Mouse (Mus musculus) erythroblast, embryonic 14.5 days (primary cell): ENCODE measurements around the gene Anxa6. TPM values are rescaled to one million over a fixed set of nuclear protein-coding genes. Genes with fewer than 3 reads are reported as not detected.

Experiments used
- H3K27me3 ChIP-seq: 2 replicates; pipeline ENCODE4 v1.6.1; 2012; ENCODE audit warnings: inconsistent platforms; ENCODE audit not compliant: control insufficient read depth
- H3K36me3 ChIP-seq: 2 replicates; pipeline ENCODE4 v1.6.1; 2012; ENCODE audit warnings: mild to moderate bottlenecking, inconsistent platforms; ENCODE audit not compliant: control insufficient read depth
- H3K4me1 ChIP-seq: 2 replicates; pipeline ENCODE4 v1.6.1; 2012; ENCODE audit warnings: inconsistent platforms; ENCODE audit not compliant: control insufficient read depth
- H3K4me3 ChIP-seq: replicated peaks from 2 replicates; pipeline ENCODE3; 2012; ENCODE audit warnings: moderate library complexity, mild to moderate bottlenecking, inconsistent platforms
- H3K9me3 ChIP-seq: 2 replicates; pipeline ENCODE4 v1.6.1; 2012; ENCODE audit warnings: low read length, inconsistent platforms, mixed read lengths; ENCODE audit not compliant: control insufficient read depth
- GATA1 ChIP-seq: IDR thresholded peaks from 2 replicates; pipeline ENCODE4 v1.6.1; 2012; ENCODE audit warnings: low read length, inconsistent platforms, mixed read lengths
- TAL1 ChIP-seq: IDR thresholded peaks from 3 replicates; pipeline ENCODE4 v1.6.1; 2012; ENCODE audit warnings: low read length, inconsistent platforms, mixed read lengths
- polyA plus RNA-seq: library from polyadenylated mRNA; stranded (reverse); fragments of >175 nt; gene quantifications from 2 replicates; pipeline ENCODE4 v1.2.3, GENCODE M21; 2012

Anxa6 gene
- 0.23 and 0.47 TPM in 2 replicates for polyA plus RNA-seq

DNA sequence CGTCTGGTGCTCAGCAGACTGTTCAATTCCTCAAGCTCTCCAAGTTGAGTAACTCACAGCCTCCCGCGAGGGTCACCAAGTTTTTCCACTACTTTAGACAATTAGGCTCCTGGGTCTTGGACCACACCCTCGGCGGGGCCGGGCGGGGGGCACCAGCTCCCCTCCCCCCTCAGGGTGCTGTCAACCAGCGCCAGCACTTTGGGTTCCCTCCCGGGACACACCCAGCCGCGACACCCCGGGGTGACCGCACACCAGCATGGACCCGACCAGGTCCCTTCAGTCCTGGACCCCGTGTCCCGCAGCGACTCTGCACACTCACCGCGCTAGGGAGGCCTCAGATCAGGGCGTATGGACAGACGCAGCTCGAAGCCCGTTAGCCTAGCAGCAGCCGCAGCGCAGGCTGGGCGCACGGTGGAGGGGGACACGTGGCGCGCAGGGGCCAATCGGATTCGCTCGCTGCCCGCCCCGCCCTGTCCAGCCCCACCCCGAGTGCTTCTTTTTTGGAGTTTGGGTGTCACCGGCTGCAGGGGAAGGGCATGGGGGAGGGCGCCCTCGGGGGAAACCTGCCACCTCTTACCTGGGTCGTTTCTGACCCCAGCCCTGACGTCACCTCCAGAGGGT, at the start of gene Anxa6:
Gene Anxa6 (minus strand): TSS at position 406 of the 621 bp plus-strand sequence.
- H3K4me1 ChIP-seq, result peaks cover 16% of the 10 kb centered on the region
- no peaks in the 10 kb centered on the region for H3K36me3 ChIP-seq
- peak within 1 kb of the TSS; percentile 67 for H3K4me3 ChIP-seq
- TF ChIP-seq GATA1, result no peak
- TF ChIP-seq TAL1, result no peak
- peaks cover 3% of the 10 kb centered on the region; the same call in 1 of the 2 replicates for H3K27me3 ChIP-seq
- H3K9me3 ChIP-seq, result no peaks in the 10 kb centered on the region

DNA sequence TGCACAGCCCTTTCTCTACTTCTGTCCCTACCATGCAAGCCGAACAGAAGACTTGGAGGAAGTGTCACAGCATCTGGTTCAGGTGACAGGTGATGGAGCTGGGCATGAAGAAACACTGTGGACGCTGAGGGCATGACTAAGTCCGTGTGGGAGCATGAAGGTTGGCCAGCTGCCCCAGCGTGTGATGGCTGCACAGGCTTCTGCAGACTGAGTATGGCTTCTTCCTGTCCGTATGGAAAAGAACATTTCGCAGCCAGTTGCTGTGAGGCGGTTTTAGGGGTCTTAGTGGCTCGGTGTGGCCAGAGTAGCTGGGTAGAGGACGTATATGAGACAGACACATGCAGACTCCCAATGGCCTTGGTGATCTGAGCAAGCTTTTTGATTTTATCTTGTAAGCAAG, 48.0 kb upstream of the Anxa6 start:
- Histone ChIP-seq H3K27me3 (peaks cover 16% of the 10 kb centered on the region), H3K4me1 (peaks cover 2% of the 10 kb centered on the region), H3K9me3 (no peaks in the 10 kb centered on the region), H3K36me3 (no peaks in the 10 kb centered on the region), H3K4me3 (no peak overlapping the region)
- TF ChIP-seq TAL1 (no peak), GATA1 (no peak)

DNA sequence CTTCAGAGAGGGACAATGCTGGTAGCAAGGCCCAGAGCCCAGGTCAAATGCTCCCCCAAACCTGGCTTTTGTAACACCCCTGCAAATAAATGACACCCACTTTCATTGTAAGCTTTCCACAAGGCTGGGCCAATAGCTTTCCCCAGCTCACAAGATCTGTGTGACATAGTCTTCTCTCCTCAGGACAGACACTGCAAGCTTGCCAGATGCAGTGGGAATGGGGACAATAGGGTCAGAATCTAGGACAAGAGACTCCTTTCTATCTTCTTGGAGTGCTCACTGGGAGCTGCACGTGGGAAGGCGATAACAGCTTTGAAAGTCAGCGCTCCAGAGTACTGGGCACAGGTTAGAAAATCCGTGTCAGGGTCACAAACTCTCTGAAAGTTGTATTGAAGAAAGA, 45.9 kb upstream of the Anxa6 start:
- Histone ChIP-seq H3K4me1 (peaks cover 2% of the 10 kb centered on the region), H3K27me3 (peaks cover 16% of the 10 kb centered on the region), H3K36me3 (no peaks in the 10 kb centered on the region), H3K9me3 (no peaks in the 10 kb centered on the region), H3K4me3 (no peak overlapping the region)
- no peak for TF ChIP-seq TAL1
- TF ChIP-seq GATA1, result no peak

DNA sequence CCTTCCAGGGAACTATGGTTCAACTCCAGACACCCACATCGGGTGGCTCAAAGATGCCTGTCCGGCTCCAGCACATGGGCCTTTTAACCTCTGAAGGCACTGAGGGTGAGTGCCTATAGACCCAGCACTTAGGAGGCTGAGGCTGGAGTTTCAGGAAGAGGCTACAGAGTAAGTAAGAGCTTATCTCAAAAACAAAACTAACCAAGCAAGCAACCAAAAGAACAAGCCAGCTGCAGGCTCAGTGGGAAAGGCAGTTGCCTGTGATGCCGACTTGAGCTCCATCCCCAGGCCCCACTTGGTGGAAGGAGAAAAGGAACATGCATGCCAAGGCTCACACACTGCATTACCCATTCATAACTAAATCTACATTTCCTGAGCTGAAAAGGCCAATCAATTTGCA, 45.3 kb upstream of the Anxa6 start:
- H3K4me1 ChIP-seq, result peaks cover 2% of the 10 kb centered on the region
- TF ChIP-seq GATA1 (no peak), TAL1 (no peak)
- H3K27me3 ChIP-seq, result peaks cover 16% of the 10 kb centered on the region
- H3K36me3 ChIP-seq, result no peaks in the 10 kb centered on the region
- no peaks in the 10 kb centered on the region for H3K9me3 ChIP-seq
- no peak overlapping the region for H3K4me3 ChIP-seq

DNA sequence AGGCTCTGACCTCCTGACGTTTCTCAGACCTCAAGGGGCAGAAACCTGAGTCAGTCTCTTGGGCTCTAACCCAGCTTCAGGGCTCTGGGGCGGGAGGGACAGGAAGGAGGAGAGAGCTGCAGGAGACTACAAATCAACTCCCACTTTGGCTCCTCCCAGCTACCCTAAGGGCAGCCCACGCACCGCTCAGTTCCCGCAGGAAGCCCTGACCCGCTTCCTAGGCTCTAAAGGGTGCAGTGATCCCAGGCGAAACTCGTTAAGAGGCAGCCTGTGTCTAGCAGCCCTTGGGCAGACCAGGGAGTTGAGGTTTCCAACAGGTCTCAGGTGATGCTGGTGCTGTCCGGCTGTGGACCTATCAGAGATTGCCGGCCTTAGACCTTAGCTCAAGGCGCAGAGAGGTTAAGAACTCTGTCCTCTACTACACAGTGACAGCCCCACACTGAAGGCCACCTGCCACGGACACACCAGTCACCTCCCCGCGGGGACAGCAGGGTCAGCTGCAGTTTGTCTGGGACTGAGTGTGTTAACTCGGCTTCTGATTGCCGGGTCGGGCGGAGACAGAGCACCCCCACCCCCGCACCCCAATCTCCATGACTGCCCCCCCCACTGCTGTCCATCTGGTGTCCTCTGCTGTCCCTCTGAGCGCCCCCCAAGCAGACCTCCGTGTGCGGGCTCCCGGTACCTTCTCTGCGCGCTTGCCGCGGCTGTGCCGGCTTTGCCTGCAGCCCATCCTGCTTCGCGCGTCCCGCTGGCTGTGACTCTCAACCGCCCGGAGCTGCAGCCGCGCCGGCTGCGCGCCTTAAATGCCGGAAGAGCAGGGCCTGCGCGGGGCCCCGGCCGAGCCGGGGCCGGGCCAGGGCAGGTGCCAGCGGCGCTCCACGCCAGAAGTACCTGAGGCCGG, 44.3 kb upstream of the Anxa6 start, which contains the start of gene Ccdc69:
Gene Ccdc69 (minus strand): TSS at position 801 of the 901 bp plus-strand sequence.
- Histone ChIP-seq H3K9me3 (no peaks in the 10 kb centered on the region), H3K27me3 (peaks cover 16% of the 10 kb centered on the region), H3K36me3 (no peaks in the 10 kb centered on the region), H3K4me3 (peak within 1 kb of the TSS; percentile 50), H3K4me1 (peaks cover 2% of the 10 kb centered on the region)
- TF ChIP-seq GATA1, result no peak
- no peak for TF ChIP-seq TAL1

DNA sequence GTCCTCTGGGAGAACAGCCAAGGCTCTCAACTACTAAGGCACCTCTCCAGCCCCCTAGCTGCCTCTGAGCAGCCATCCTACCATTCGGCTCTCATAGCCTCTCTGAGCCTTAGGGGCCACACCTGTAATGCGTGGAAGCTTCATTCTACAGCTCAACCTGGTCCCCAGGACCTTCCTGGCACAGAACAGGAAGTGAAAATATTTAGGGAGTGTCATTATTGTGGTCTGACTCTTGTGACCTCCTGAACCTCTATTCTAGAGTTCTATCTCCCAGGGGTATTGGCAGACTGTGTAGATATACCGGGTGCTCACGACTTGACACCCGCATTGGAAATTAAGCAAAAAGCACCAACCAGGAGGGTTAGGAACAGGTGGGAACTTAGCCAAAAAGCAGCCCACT, 43.0 kb upstream of the Anxa6 start:
- Histone ChIP-seq H3K36me3 (no peaks in the 10 kb centered on the region), H3K4me1 (peaks cover 2% of the 10 kb centered on the region), H3K4me3 (no peak overlapping the region), H3K27me3 (peaks cover 16% of the 10 kb centered on the region), H3K9me3 (no peaks in the 10 kb centered on the region)
- TF ChIP-seq GATA1, result no peak
- no peak for TF ChIP-seq TAL1

DNA sequence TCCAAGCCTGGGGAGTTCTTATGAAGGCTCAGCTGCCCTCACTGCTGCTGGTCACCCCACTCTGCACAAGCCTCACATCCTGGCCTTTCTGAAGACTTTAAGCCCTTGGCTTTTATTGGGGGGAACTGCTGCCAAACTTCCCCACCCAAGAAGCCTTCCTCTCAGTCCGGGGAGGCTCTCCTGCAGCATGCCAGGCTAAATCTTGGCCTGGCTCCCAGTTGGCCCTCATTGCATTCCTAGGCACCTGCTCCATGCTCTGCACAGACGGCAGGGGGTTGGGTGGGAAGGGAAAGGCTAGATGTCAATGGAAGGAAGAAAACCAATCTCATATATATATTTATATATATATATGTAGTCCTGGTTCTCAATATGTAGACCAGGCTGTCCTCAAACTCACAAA, 42.4 kb upstream of the Anxa6 start:
- no peak overlapping the region for H3K4me3 ChIP-seq
- peaks cover 16% of the 10 kb centered on the region for H3K27me3 ChIP-seq
- TF ChIP-seq TAL1 (no peak), GATA1 (no peak)
- no peaks in the 10 kb centered on the region for H3K9me3 ChIP-seq
- peaks cover 2% of the 10 kb centered on the region for H3K4me1 ChIP-seq
- H3K36me3 ChIP-seq, result no peaks in the 10 kb centered on the region

DNA sequence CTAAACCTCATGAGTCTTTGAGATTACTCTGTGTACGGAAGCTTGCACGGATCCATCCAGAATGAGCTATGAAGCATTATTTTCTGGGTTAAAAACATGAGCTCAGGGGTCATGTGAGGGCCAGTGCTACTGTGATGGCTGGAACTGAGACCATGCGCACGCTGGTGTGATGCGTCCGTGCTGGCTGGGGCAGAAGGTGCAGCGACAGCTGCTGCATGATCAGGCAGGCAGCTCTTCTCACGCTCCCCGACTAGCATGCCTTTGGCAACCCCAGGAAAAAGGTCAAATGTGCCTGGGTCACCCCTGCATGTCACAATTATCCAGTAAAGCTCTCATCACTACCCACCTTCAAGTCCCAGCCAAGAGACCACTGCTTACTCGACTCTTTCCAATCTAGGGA, 39.9 kb upstream of the Anxa6 start:
- H3K36me3 ChIP-seq, result no peaks in the 10 kb centered on the region

DNA sequence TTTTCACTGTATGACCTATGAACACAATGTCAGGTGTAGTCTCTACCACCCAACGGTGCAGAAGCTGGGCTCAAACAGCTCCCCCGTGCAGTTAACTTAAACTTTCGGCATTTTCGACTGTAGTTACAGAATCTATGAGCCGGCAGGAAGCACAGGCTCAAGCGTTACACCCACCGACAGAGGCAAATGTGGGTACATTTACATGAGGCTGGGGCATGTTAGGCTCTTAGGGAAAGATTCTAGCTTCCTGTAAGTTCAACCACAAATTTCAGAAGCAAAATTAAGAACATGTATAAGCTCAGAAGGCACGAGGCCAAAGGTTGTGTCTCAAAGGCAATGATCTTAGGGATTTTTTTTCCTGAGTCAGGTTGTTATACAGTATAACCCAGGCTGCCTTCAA, 39.2 kb upstream of the Anxa6 start:
- Histone ChIP-seq H3K9me3 (no peaks in the 10 kb centered on the region), H3K27me3 (peaks cover 4% of the 10 kb centered on the region), H3K36me3 (no peaks in the 10 kb centered on the region), H3K4me3 (no peak overlapping the region), H3K4me1 (peaks cover under 1% of the 10 kb centered on the region)
- TF ChIP-seq TAL1, result no peak
- TF ChIP-seq GATA1, result no peak

More for the DNA sequence above, 39.9 kb upstream of the Anxa6 start:
- Histone ChIP-seq H3K27me3 (peaks cover 11% of the 10 kb centered on the region), H3K9me3 (no peaks in the 10 kb centered on the region), H3K4me1 (peaks cover 2% of the 10 kb centered on the region), H3K4me3 (no peak overlapping the region)
- no peak for TF ChIP-seq TAL1
- TF ChIP-seq GATA1, result no peak
